Mouse (Mus musculus): ENCODE results near the gene Abraxas2. TPM values are rescaled to one million over a fixed set of nuclear protein-coding genes. Genes with fewer than 3 reads are reported as not detected.

The Abraxas2 gene
- polyA plus RNA-seq, 1 experiment from 2014 or later = 12.5 TPM

- Histone ChIP-seq H3K4me3 (ENCODE audit: low read depth, low read length) (peak overlapping the region; percentile 78), H3K36me3 (ENCODE audit: control insufficient read depth, insufficient read depth) (no peaks in the 10 kb centered on the region), H3K4me1 (ENCODE audit: control insufficient read depth, low read depth, low read length) (peaks cover 40% of the 10 kb centered on the region), H3K27ac (ENCODE audit: low read length) (no peak overlapping the region), H3K9ac (ENCODE audit: low read depth, low read length) (peak overlapping the region; percentile 78), H3K4me2 (ENCODE audit: low read depth, low read length) (peak overlapping the region; percentile 92), H3K9me3 (replicated peaks; ENCODE audit: control insufficient read depth, low read length) (no peaks in the 10 kb centered on the region), H3K27me3 (ENCODE audit: control insufficient read depth, insufficient read depth, low read depth, low read length) (peaks cover 8% of the 10 kb centered on the region; the same call in 1 of the 2 replicates)
- ATAC-seq (ENCODE audit: low read depth) = no peak
- 2% methylated on average over 7 of the region's 7 CpGs for WGBS (ENCODE audit: insufficient replicate concordance)
Measured at GRCm38 (mm10) chr7:132814089-132814450, 45.0 kb upstream of the Abraxas2 start.

GRCm38 (mm10) chr7:132815081-132815480 lies 43.9 kb upstream of the Abraxas2 start:
- Histone ChIP-seq H3K9ac (ENCODE audit: low read depth, low read length) (no peak overlapping the region), H3K4me1 (ENCODE audit: control insufficient read depth, low read depth, low read length) (peaks cover 30% of the 10 kb centered on the region), H3K4me2 (ENCODE audit: low read depth, low read length) (no peak overlapping the region), H3K4me3 (ENCODE audit: low read depth, low read length) (no peak overlapping the region), H3K36me3 (ENCODE audit: control insufficient read depth, insufficient read depth) (no peaks in the 10 kb centered on the region), H3K27me3 (ENCODE audit: control insufficient read depth, insufficient read depth, low read depth, low read length) (peaks cover 8% of the 10 kb centered on the region; the same call in 1 of the 2 replicates), H3K27ac (ENCODE audit: low read length) (no peak overlapping the region), H3K9me3 (replicated peaks; ENCODE audit: control insufficient read depth, low read length) (no peaks in the 10 kb centered on the region)
- no peak for ATAC-seq (ENCODE audit: low read depth)
- WGBS (ENCODE audit: insufficient replicate concordance) = 86% methylated on average over 5 of the region's 5 CpGs

GRCm38 (mm10) chr7:132816528-132816927 lies 42.5 kb upstream of the Abraxas2 start:
- Histone ChIP-seq H3K4me2 (ENCODE audit: low read depth, low read length) (no peak overlapping the region), H3K27me3 (ENCODE audit: control insufficient read depth, insufficient read depth, low read depth, low read length) (peaks cover 8% of the 10 kb centered on the region; the same call in 1 of the 2 replicates), H3K4me3 (ENCODE audit: low read depth, low read length) (no peak overlapping the region), H3K27ac (ENCODE audit: low read length) (no peak overlapping the region), H3K36me3 (ENCODE audit: control insufficient read depth, insufficient read depth) (no peaks in the 10 kb centered on the region), H3K9me3 (replicated peaks; ENCODE audit: control insufficient read depth, low read length) (no peaks in the 10 kb centered on the region), H3K4me1 (ENCODE audit: control insufficient read depth, low read depth, low read length) (peaks cover 18% of the 10 kb centered on the region), H3K9ac (ENCODE audit: low read depth, low read length) (no peak overlapping the region)
- 77% methylated on average over 2 of the region's 2 CpGs for WGBS (ENCODE audit: insufficient replicate concordance)
- no peak for ATAC-seq (ENCODE audit: low read depth)

- 76% methylated on average over 6 of the region's 6 CpGs for WGBS (ENCODE audit: insufficient replicate concordance)
- Histone ChIP-seq H3K4me3 (ENCODE audit: low read depth, low read length) (no peak overlapping the region), H3K4me1 (ENCODE audit: control insufficient read depth, low read depth, low read length) (peaks cover 13% of the 10 kb centered on the region), H3K4me2 (ENCODE audit: low read depth, low read length) (no peak overlapping the region), H3K27ac (ENCODE audit: low read length) (no peak overlapping the region), H3K36me3 (ENCODE audit: control insufficient read depth, insufficient read depth) (no peaks in the 10 kb centered on the region), H3K27me3 (ENCODE audit: control insufficient read depth, insufficient read depth, low read depth, low read length) (peaks cover 8% of the 10 kb centered on the region; the same call in 1 of the 2 replicates), H3K9me3 (replicated peaks; ENCODE audit: control insufficient read depth, low read length) (no peaks in the 10 kb centered on the region), H3K9ac (ENCODE audit: low read depth, low read length) (no peak overlapping the region)
- no peak for ATAC-seq (ENCODE audit: low read depth)
Measured at GRCm38 (mm10) chr7:132817056-132817455, 42.0 kb upstream of the Abraxas2 start.

- no peak for ATAC-seq (ENCODE audit: low read depth)
- no peak overlapping the region for H3K4me3 ChIP-seq (ENCODE audit: low read depth, low read length)
- WGBS (ENCODE audit: insufficient replicate concordance) = 66% methylated on average over 3 of the region's 3 CpGs
Measured at GRCm38 (mm10) chr7:132820692-132821091, 38.3 kb upstream of the Abraxas2 start.

GRCm38 (mm10) chr7:132823832-132824231 lies 35.2 kb upstream of the Abraxas2 start:
- ATAC-seq (ENCODE audit: low read depth) = no peak

More at GRCm38 (mm10) chr7:132820692-132821091, 38.3 kb upstream of the Abraxas2 start:
- no peaks in the 10 kb centered on the region for H3K9me3 ChIP-seq (replicated peaks; ENCODE audit: control insufficient read depth, low read length)
- no peak overlapping the region for H3K4me2 ChIP-seq (ENCODE audit: low read depth, low read length)
- H3K27me3 ChIP-seq (ENCODE audit: control insufficient read depth, insufficient read depth, low read depth, low read length) = no peaks in the 10 kb centered on the region
- no peaks in the 10 kb centered on the region for H3K36me3 ChIP-seq (ENCODE audit: control insufficient read depth, insufficient read depth)
- H3K9ac ChIP-seq (ENCODE audit: low read depth, low read length) = no peak overlapping the region
- no peaks in the 10 kb centered on the region for H3K4me1 ChIP-seq (ENCODE audit: control insufficient read depth, low read depth, low read length)
- H3K27ac ChIP-seq (ENCODE audit: low read length) = no peak overlapping the region

GRCm38 (mm10) chr7:132824346-132825022 lies 34.5 kb upstream of the Abraxas2 start:
- no peak overlapping the region for H3K27ac ChIP-seq (ENCODE audit: low read length)
- no peaks in the 10 kb centered on the region for H3K27me3 ChIP-seq (ENCODE audit: control insufficient read depth, insufficient read depth, low read depth, low read length)
- ATAC-seq (ENCODE audit: low read depth) = no peak
- no peak overlapping the region for H3K9ac ChIP-seq (ENCODE audit: low read depth, low read length)
- H3K36me3 ChIP-seq (ENCODE audit: control insufficient read depth, insufficient read depth) = 0 out of 2 replicates have a peak, but pooled peaks cover 2% of the 10 kb centered on the region
- H3K4me2 ChIP-seq (ENCODE audit: low read depth, low read length) = no peak overlapping the region
- H3K4me3 ChIP-seq (ENCODE audit: low read depth, low read length) = no peak overlapping the region
- WGBS (ENCODE audit: insufficient replicate concordance) = 5% methylated on average over 1 of the region's 1 CpGs
- no peaks in the 10 kb centered on the region for H3K4me1 ChIP-seq (ENCODE audit: control insufficient read depth, low read depth, low read length)
- H3K9me3 ChIP-seq (replicated peaks; ENCODE audit: control insufficient read depth, low read length) = no peaks in the 10 kb centered on the region

More at GRCm38 (mm10) chr7:132823832-132824231, 35.2 kb upstream of the Abraxas2 start:
- Histone ChIP-seq H3K4me1 (ENCODE audit: control insufficient read depth, low read depth, low read length) (no peaks in the 10 kb centered on the region), H3K36me3 (ENCODE audit: control insufficient read depth, insufficient read depth) (0 out of 2 replicates have a peak, but pooled peaks cover 2% of the 10 kb centered on the region), H3K27me3 (ENCODE audit: control insufficient read depth, insufficient read depth, low read depth, low read length) (no peaks in the 10 kb centered on the region), H3K9me3 (replicated peaks; ENCODE audit: control insufficient read depth, low read length) (no peaks in the 10 kb centered on the region), H3K4me3 (ENCODE audit: low read depth, low read length) (no peak overlapping the region), H3K4me2 (ENCODE audit: low read depth, low read length) (no peak overlapping the region), H3K9ac (ENCODE audit: low read depth, low read length) (no peak overlapping the region), H3K27ac (ENCODE audit: low read length) (no peak overlapping the region)

- Histone ChIP-seq H3K36me3 (ENCODE audit: control insufficient read depth, insufficient read depth) (0 out of 2 replicates have a peak, but pooled peaks cover 2% of the 10 kb centered on the region), H3K4me2 (ENCODE audit: low read depth, low read length) (no peak overlapping the region), H3K27me3 (ENCODE audit: control insufficient read depth, insufficient read depth, low read depth, low read length) (no peaks in the 10 kb centered on the region), H3K27ac (ENCODE audit: low read length) (no peak overlapping the region), H3K9me3 (replicated peaks; ENCODE audit: control insufficient read depth, low read length) (no peaks in the 10 kb centered on the region), H3K4me3 (ENCODE audit: low read depth, low read length) (no peak overlapping the region), H3K4me1 (ENCODE audit: control insufficient read depth, low read depth, low read length) (no peaks in the 10 kb centered on the region), H3K9ac (ENCODE audit: low read depth, low read length) (no peak overlapping the region)
- ATAC-seq (ENCODE audit: low read depth) = no peak
- WGBS (ENCODE audit: insufficient replicate concordance) = 75% methylated on average over 4 of the region's 4 CpGs
Measured at GRCm38 (mm10) chr7:132830955-132831354, 28.1 kb upstream of the Abraxas2 start.

- 59% methylated on average over 5 of the region's 5 CpGs for WGBS (ENCODE audit: insufficient replicate concordance)
- no peak overlapping the region for H3K9ac ChIP-seq (ENCODE audit: low read depth, low read length)
- H3K4me1 ChIP-seq (ENCODE audit: control insufficient read depth, low read depth, low read length) = no peaks in the 10 kb centered on the region
- H3K9me3 ChIP-seq (replicated peaks; ENCODE audit: control insufficient read depth, low read length) = no peaks in the 10 kb centered on the region
- no peak overlapping the region for H3K27ac ChIP-seq (ENCODE audit: low read length)
- H3K36me3 ChIP-seq (ENCODE audit: control insufficient read depth, insufficient read depth) = no peaks in the 10 kb centered on the region
- H3K4me3 ChIP-seq (ENCODE audit: low read depth, low read length) = no peak overlapping the region
- H3K27me3 ChIP-seq (ENCODE audit: control insufficient read depth, insufficient read depth, low read depth, low read length) = no peaks in the 10 kb centered on the region
- no peak for ATAC-seq (ENCODE audit: low read depth)
- H3K4me2 ChIP-seq (ENCODE audit: low read depth, low read length) = no peak overlapping the region
Measured at GRCm38 (mm10) chr7:132841287-132841686, 17.7 kb upstream of the Abraxas2 start.
